Mouse (Mus musculus) embryonic facial prominence, embryonic 12.5 days (tissue): Measurements from ENCODE around the gene Pip5k1a. TPM values are rescaled to one million over a fixed set of nuclear protein-coding genes. Genes with fewer than 3 reads are reported as not detected.
"Not testable (repeated sequence)": the region's sequence is repeated elsewhere in the genome, so short reads cannot be mapped to it uniquely, and the experiment has no call there.

Experiments
- ATAC-seq: fragments of 200-750 bp; cut with Nextera tagmentation; 2 replicates; pipeline ENCODE4 v1.8.0; 2017; ENCODE audit not compliant: insufficient number of reproducible peaks, insufficient read depth, low FRiP score, low TSS enrichment
- H3K27ac ChIP-seq: fragments of 300-500 bp; sonication (generic); 2 replicates; pipeline ENCODE4 v1.5.1; 2016; ENCODE audit warnings: mild to moderate bottlenecking
- H3K27me3 ChIP-seq: fragments of 300-500 bp; sonication (generic); 2 replicates; pipeline ENCODE4 v1.6.1; 2016; ENCODE audit warnings: mild to moderate bottlenecking, moderate library complexity
- H3K36me3 ChIP-seq: fragments of 300-500 bp; sonication (generic); 2 replicates; pipeline ENCODE4 v1.6.1; 2016; ENCODE audit warnings: mild to moderate bottlenecking
- H3K4me1 ChIP-seq: fragments of 300-500 bp; sonication (generic); 2 replicates; pipeline ENCODE4 v1.6.1; 2016
- H3K4me2 ChIP-seq: fragments of 300-500 bp; sonication (generic); replicated peaks from 2 replicates; pipeline ENCODE4 v1.6.1; 2016; ENCODE audit warnings: mild to moderate bottlenecking, moderate library complexity
- H3K4me3 ChIP-seq: fragments of 300-500 bp; sonication (generic); 2 replicates; pipeline ENCODE4 v1.5.1; 2016; ENCODE audit warnings: mild to moderate bottlenecking
- H3K9ac ChIP-seq: fragments of 300-500 bp; sonication (generic); 2 replicates; pipeline ENCODE4 v1.6.1; 2016; ENCODE audit warnings: mild to moderate bottlenecking, moderate library complexity
- H3K9me3 ChIP-seq: fragments of 300-500 bp; sonication (generic); 2 replicates; pipeline ENCODE4 v1.6.1; 2016; ENCODE audit warnings: mild to moderate bottlenecking, moderate library complexity
- WGBS: fragments of 180-500 bp; shearing (Covaris S2); methylation state at CpG from one replicate; pipeline ENCODE4 v1.1.7; 2016; 5-methylcytosine and 5-hydroxymethylcytosine counted together
- polyA plus RNA-seq: library from polyadenylated mRNA; unstranded; fragments of >200 nt; fragmentation: Nextera tagmentation; extraction: Ambion mirVana; gene quantifications from 2 replicates; pipeline ENCODE4 v1.2.1, GENCODE M21; 2016

Gene Pip5k1a
- polyA plus RNA-seq, 1 experiment from 2014 or later, result 24.9 TPM

DNA sequence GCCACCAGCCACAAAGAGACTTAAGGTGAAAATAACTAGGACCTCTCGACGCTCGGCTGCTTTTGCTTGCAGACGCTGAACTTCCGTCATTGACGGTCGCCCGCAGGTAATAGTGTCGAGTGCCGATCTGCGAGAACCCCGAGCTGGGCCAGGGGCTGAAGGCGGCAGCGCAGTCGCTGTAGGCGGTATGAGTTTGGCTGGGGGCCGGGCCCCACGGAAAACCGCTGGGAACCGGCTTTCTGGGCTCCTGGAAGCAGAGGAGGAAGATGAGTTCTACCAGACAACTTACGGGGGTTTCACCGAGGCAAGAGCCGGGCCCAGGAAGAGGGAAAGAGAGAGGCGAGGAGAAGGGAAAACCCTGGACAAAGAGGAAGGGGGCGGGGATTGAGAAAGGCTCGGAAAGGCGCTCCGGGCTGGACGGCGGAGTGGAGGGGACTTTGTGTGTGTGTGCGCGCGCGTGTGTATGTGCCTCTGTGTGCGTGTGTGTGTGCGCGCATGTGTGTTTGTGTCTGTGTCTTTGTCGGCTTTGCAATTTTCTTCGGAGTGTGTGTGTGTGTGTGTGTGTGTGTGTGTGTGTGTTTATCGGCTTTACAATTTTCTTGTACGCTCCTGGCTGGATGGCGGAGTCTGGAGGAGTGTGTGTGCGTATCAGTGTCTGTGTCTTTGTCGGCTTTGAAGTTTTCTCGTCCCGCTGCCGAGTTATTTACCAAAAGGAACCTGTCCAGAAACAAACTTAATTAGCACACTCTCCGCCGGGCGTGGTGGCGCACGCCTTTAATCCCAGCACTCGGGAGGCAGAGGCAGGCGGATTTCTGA is 4.4 kb upstream of the Pip5k1a start, which contains the start of gene Vps72:
Gene Vps72 (plus strand): TSS at position 112 of the 816 bp plus-strand sequence.
- no peaks in the 10 kb centered on the region for H3K27me3 ChIP-seq
- H3K4me1 ChIP-seq, result peaks cover 9% of the 10 kb centered on the region
- under 1% methylated on average over 54 of the region's 54 CpGs for whole genome bisulfite sequencing
- peak; percentile 57 for ATAC-seq
- peak within 1 kb of the TSS; percentile 44 for H3K4me2 ChIP-seq
- H3K4me3 ChIP-seq, result peak within 1 kb of the TSS; percentile 76
- peak within 1 kb of the TSS; percentile 78 for H3K9ac ChIP-seq
- H3K36me3 ChIP-seq, result peaks cover 12% of the 10 kb centered on the region
- H3K27ac ChIP-seq, result peak within 1 kb of the TSS; percentile 98
- H3K9me3 ChIP-seq, result no peaks in the 10 kb centered on the region

DNA sequence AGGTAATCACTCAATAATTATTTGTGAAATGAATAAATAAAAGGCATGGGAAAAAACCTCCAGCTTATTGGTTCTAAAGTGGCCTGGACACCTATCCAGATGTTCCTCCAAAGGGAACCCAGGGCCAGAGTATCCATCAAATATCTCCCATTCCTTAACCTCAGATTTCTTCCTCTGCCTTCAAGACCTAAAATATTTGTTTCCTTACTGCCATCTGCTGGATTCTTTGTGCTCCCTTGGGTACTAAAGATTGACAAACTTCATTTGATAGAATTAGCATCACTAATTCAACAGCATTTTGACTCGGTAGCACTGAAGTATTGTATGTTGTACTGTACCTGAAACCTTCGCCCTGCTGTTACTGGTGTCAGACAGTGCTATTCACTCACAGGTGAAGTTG is 1.2 kb upstream of the Pip5k1a start:
- H3K27me3 ChIP-seq, result no peaks in the 10 kb centered on the region
- no peak overlapping the region for H3K27ac ChIP-seq
- H3K9me3 ChIP-seq, result no peaks in the 10 kb centered on the region
- H3K4me2 ChIP-seq, result no peak overlapping the region
- WGBS, result 71% methylated on average over 2 of the region's 2 CpGs
- no peak for ATAC-seq
- H3K4me1 ChIP-seq, result peaks cover 19% of the 10 kb centered on the region
- no peak overlapping the region for H3K9ac ChIP-seq
- H3K36me3 ChIP-seq, result no peaks in the 10 kb centered on the region
- no peak overlapping the region for H3K4me3 ChIP-seq

DNA sequence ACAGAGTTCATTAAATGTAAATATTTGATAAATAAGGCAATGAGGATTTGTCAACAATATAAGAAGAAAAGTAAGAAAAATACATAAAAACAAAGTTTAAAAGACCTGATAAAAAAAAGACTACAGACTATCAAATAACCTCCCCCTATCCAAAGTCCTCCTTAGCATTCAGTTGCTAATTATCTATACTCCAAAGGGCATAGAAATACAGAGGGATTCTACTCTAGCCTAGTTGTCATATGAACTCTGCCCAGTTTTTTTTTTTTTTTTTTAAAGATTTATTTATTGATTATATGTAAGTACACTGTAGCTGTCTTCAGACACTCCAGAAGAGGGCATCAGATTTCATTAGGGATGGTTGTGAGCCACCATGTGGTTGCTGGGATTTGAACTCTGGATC is 578 bp upstream of the Pip5k1a start:
- Histone ChIP-seq H3K4me1 (peaks cover 14% of the 10 kb centered on the region), H3K4me2 (peak overlapping the region; percentile 76), H3K4me3 (peak overlapping the region; percentile 98)
- not testable (repeated sequence) for H3K36me3 ChIP-seq, ATAC-seq, H3K9me3 ChIP-seq, H3K27me3 ChIP-seq, H3K9ac ChIP-seq, H3K27ac ChIP-seq

DNA sequence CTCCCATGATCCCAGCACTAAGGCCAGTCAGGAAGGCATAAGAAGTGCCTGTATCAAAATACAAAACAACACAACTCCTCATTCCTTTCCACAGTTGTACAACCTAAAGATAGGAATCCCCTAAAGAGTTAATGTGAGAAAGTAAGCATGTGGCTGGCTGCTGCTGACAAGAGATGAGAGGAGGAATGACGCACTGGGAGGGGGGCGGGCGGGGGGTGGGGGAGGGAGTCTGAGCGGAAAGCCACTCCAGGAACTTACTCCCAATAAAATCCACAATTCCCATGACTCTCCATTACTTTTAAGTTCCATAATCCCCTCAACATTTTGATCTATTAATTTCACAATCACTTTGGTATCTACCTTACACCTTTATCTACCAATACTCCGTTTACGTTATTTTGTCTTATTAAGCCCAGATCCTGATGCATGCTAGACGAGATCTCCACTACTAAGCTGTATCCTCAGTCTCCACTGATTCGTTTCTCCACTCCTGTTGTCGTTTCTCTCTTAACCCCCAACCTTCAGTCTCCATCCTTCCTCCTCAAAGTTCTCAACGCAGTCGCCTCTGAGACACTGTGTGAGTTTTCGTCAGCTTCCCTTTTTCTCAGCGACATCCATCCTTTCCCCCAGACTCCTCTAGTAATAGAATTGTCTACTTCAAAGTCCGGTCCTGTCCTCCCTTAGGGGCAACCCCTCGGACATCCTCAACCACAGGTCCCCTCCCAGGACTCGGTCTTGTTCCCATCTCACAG is 968 bp downstream of the Pip5k1a start:
- Histone ChIP-seq H3K4me2 (peak overlapping the region; percentile 76), H3K9me3 (no peaks in the 10 kb centered on the region), H3K4me1 (peaks cover 10% of the 10 kb centered on the region; the same call in 1 of the 2 replicates), H3K36me3 (no peaks in the 10 kb centered on the region), H3K4me3 (peak overlapping the region; percentile 98), H3K27me3 (no peaks in the 10 kb centered on the region), H3K27ac (peak overlapping the region; percentile 90), H3K9ac (peak overlapping the region; percentile 94)
- 2% methylated on average over 16 of the region's 16 CpGs for WGBS
- no peak for ATAC-seq

DNA sequence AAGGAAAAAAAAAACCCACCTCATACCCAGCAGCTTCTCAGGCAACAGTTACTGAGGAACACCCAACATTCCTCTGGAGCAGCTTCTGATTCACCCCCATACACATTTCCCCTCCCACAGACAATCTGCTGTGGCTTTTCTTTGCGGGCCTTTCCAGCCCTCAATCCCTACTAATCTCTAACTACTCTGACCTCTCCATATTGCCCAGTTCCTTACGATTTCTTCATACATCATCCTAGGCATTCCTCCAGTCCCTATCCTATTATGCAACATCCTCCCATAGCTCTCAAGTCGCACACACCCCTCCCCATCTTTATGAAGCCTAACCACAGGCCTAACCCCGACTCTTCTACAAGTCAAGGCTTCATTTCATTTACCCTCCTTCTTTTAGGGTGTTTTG is 1.6 kb downstream of the Pip5k1a start:
- H3K27ac ChIP-seq, result no peak overlapping the region
- WGBS, result 69% methylated on average over 4 of the region's 4 CpGs

DNA sequence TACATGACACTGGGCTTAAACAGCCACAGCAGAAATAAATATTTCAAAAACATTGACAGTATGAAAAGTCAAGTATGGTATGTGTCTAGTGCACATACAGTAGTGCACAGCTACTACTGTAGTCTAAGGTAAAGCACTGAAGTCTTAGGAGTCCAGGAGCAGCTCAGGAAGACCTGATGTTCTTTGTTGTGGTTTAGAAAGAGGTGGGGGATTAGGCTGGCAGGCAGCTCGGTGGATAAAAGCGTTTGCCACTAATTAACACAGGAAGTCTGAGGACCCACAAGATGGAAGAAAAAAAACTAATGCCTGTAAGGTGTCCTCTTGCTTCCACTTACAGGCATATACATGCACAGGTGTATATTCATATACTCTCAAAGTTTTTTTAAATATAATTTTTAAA is 5.9 kb downstream of the Pip5k1a start:
- 34% methylated on average over 2 of the region's 2 CpGs for WGBS
- H3K4me2 ChIP-seq, result no peak overlapping the region
- no peaks in the 10 kb centered on the region for H3K27me3 ChIP-seq
- no peak for ATAC-seq
- peaks cover 10% of the 10 kb centered on the region; the same call in 1 of the 2 replicates for H3K4me1 ChIP-seq
- no peak overlapping the region for H3K27ac ChIP-seq
- no peaks in the 10 kb centered on the region for H3K9me3 ChIP-seq
- no peak overlapping the region for H3K4me3 ChIP-seq
- H3K9ac ChIP-seq, result no peak overlapping the region
- H3K36me3 ChIP-seq, result peaks cover 8% of the 10 kb centered on the region

More for the DNA sequence above, 1.6 kb downstream of the Pip5k1a start:
- H3K4me3 ChIP-seq, result peak overlapping the region; percentile 98
- peaks cover 10% of the 10 kb centered on the region; the same call in 1 of the 2 replicates for H3K4me1 ChIP-seq
- H3K4me2 ChIP-seq, result peak overlapping the region; percentile 76
- H3K27me3 ChIP-seq, result no peaks in the 10 kb centered on the region
- H3K9ac ChIP-seq, result peak overlapping the region; percentile 94
- H3K36me3 ChIP-seq, result no peaks in the 10 kb centered on the region
- H3K9me3 ChIP-seq, result no peaks in the 10 kb centered on the region
- ATAC-seq, result no peak

DNA sequence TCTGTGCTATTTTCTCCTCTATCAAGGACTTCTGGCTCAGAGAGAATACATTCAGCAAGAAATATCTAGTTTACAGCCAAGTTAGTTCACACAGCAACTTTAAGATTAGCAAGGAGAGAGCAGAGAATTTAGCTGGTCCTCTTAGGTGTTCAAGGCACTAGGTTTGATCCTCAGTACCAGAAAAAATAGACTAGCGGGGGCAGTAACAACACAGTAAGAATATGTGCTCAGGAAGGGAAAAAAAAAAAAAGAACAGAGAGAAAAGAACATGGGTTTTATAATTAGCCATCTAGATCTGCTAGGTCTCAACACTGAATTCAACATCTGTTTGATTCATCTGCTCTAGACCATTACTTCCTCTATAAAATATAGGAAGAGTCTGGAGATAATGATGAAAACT is 18.7 kb downstream of the Pip5k1a start:
- 90% methylated on average over 1 of the region's 1 CpGs for WGBS
- ATAC-seq, result no peak
- H3K9me3 ChIP-seq, result no peaks in the 10 kb centered on the region

DNA sequence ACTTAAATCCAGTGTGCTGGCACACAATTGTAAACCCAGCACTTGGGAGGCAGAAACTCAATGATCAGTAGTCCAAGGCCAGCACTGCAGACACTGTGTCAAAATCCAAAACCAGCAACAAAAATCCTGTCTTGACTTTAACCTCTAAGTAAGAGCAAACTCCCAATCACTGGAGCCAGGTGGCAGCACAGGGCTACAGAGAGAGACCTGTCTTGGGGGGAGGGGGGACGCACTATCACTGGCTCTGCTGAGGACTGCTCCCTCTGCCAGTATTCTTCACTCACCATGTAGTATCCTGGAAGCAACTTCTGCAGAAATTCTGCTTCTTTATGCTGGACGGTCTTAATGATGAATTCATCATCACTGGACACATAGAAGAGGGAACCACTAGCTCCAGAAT is 35.1 kb downstream of the Pip5k1a start:
- Histone ChIP-seq H3K4me2 (no peak overlapping the region), H3K27me3 (no peaks in the 10 kb centered on the region), H3K9me3 (no peaks in the 10 kb centered on the region), H3K27ac (no peak overlapping the region), H3K36me3 (peaks cover 75% of the 10 kb centered on the region), H3K4me3 (no peak overlapping the region), H3K4me1 (no peaks in the 10 kb centered on the region), H3K9ac (no peak overlapping the region)
- 91% methylated on average over 2 of the region's 2 CpGs for WGBS
- ATAC-seq, result no peak

More for the DNA sequence above, 18.7 kb downstream of the Pip5k1a start:
- no peaks in the 10 kb centered on the region for H3K4me1 ChIP-seq
- no peak overlapping the region for H3K27ac ChIP-seq
- no peak overlapping the region for H3K4me3 ChIP-seq
- H3K27me3 ChIP-seq, result no peaks in the 10 kb centered on the region
- no peak overlapping the region for H3K4me2 ChIP-seq
- no peak overlapping the region for H3K9ac ChIP-seq
- peaks cover 16% of the 10 kb centered on the region for H3K36me3 ChIP-seq

DNA sequence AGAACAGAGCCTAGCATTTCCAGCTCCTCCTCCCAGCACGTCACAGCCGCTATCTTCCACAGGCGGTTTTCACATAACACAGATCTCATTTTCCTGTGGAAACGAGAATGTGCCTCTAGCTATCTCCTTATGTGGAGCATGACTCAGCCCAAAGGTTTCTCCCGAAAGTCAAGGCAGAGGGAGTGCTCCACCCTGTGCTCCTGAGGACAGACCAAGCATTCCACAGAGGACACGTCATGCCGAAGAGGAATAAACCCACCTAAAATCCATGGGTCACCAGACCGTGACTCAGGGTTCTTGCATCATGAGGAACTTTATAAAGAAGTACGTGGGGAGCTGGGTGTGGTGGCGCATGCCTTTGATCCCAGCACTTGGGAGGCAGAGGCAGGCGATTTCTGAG is 40.2 kb downstream of the Pip5k1a start:
- Histone ChIP-seq H3K4me3 (no peak overlapping the region), H3K4me1 (no peaks in the 10 kb centered on the region), H3K4me2 (no peak overlapping the region), H3K9ac (no peak overlapping the region), H3K27ac (no peak overlapping the region), H3K36me3 (peaks cover 87% of the 10 kb centered on the region), H3K9me3 (no peaks in the 10 kb centered on the region), H3K27me3 (no peaks in the 10 kb centered on the region)
- 89% methylated on average over 11 of the region's 11 CpGs for WGBS
- no peak for ATAC-seq

DNA sequence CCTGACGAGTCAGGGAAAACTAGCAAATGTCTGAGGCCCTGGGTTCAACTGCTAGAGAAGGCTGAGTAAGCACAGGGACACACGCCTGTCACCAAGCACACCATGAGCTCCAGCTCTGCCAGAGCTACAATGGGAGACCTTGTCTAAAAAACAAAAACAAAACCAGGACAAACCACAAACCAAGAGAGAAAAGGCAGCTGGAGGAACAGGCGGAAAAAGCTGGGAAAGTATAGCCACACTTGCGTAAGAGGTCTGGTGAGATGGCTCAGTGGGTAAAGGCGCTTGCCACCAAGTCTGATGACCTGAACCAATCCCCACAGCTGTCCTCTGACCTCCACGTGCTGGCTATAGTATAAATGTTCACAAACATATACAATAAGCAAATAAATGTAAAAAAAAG is 40.6 kb downstream of the Pip5k1a start:
- H3K4me1 ChIP-seq, result no peaks in the 10 kb centered on the region
- H3K27me3 ChIP-seq, result no peaks in the 10 kb centered on the region
- H3K4me2 ChIP-seq, result no peak overlapping the region
- H3K4me3 ChIP-seq, result no peak overlapping the region
- no peak overlapping the region for H3K9ac ChIP-seq
- WGBS, result 86% methylated on average over 6 of the region's 6 CpGs
- no peaks in the 10 kb centered on the region for H3K9me3 ChIP-seq
- H3K27ac ChIP-seq, result no peak overlapping the region
- peaks cover 87% of the 10 kb centered on the region for H3K36me3 ChIP-seq
- no peak for ATAC-seq

DNA sequence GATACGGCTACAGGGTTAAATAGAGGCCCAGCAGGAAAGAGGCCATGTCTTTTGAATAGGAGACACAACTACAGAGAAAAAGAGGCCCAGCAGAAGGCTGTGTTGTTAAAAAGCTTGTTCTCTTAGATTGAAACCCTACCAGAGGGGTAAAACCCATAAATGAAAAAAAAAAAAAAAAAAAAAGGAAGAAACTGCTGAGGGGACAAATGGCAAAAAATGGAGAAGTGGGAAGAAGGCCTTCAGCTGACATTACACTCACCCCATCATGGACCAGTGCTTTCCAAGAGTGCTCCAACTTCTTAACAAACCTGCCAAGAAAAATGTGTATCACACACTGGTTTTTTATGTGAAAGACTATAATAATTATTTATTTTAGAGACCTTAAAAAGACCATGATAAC is 41.2 kb downstream of the Pip5k1a start:
- no peak overlapping the region for H3K4me3 ChIP-seq
- no peak overlapping the region for H3K9ac ChIP-seq
- H3K4me2 ChIP-seq, result no peak overlapping the region
- WGBS, result 97% methylated on average over 1 of the region's 1 CpGs
- H3K4me1 ChIP-seq, result no peaks in the 10 kb centered on the region
- no peak overlapping the region for H3K27ac ChIP-seq
- no peaks in the 10 kb centered on the region for H3K27me3 ChIP-seq
- H3K9me3 ChIP-seq, result no peaks in the 10 kb centered on the region
- ATAC-seq, result no peak
- peaks cover 87% of the 10 kb centered on the region for H3K36me3 ChIP-seq

DNA sequence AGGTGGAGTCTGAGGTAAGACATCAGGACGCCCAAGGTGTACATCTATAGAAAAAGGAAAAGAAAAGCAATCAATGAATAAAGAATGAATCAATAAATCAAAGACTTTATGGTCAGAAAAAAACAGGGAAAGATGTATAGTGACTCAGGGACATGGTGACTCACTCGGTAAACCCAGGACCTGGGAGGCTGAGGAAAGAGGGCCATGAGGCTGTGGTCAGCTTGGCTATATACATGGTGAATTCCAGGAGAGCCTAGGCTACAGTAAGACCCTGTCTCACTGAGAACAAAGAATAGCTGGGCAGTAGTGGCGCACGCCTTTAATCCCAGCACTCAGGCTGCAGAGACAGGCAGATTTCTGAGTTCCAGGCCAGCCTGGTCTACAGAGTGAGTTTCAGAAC is 43.0 kb downstream of the Pip5k1a start:
- Histone ChIP-seq H3K4me2 (no peak overlapping the region), H3K27me3 (no peaks in the 10 kb centered on the region), H3K4me3 (no peak overlapping the region), H3K4me1 (no peaks in the 10 kb centered on the region), H3K36me3 (peaks cover 89% of the 10 kb centered on the region), H3K9ac (no peak overlapping the region), H3K27ac (no peak overlapping the region), H3K9me3 (no peaks in the 10 kb centered on the region)
- no peak for ATAC-seq
- 92% methylated on average over 4 of the region's 4 CpGs for WGBS
